Mouse (Mus musculus) CH12.LX (cell line): ENCODE measurements at regions not wholly inside any gene's neighbourhood (a gene's known extent, or its start where the extent isn't known, plus 50 kb on each side); places are given as distances from the start of the nearest gene placed in this dataset.

ENCODE experiments used
- DNase-seq: peaks from one replicate; pipeline ENCODE4 v3.0.0-alpha.2; 2013; ENCODE audit errors: extremely low read depth
- H3K27ac ChIP-seq: 2 replicates; pipeline ENCODE4 v1.5.1; 2012; ENCODE audit warnings: low read depth, mild to moderate bottlenecking, control low read depth, moderate library complexity; ENCODE audit not compliant: insufficient read depth
- H3K27me3 ChIP-seq: replicated peaks from 2 replicates; pipeline ENCODE3; 2012; ENCODE audit warnings: inconsistent platforms
- H3K36me3 ChIP-seq, 2 experiments: replicated peaks in 1 of 2; 2 replicates each; pipeline versions ENCODE3 to v1.6.1; 2012; ENCODE audit warnings: inconsistent platforms in 1 of 2, low read length in 1 of 2, mild to moderate bottlenecking in 1 of 2, mixed read lengths in 1 of 2, moderate library complexity in 1 of 2; ENCODE audit not compliant: control insufficient read depth in 1 of 2, insufficient read depth in 1 of 2
- H3K4me1 ChIP-seq, 2 experiments: 2 replicates each; pipeline ENCODE4 v1.6.1; 2012; ENCODE audit warnings: inconsistent platforms in 1 of 2, moderate library complexity in 1 of 2; ENCODE audit not compliant: insufficient read depth in 2 of 2, control insufficient read depth in 1 of 2
- H3K4me2 ChIP-seq: 2 replicates; pipeline ENCODE4 v1.6.1; 2012; ENCODE audit warnings: low read depth, mild to moderate bottlenecking, control low read depth; ENCODE audit not compliant: poor library complexity, insufficient read depth, severe bottlenecking
- H3K4me3 ChIP-seq, 3 experiments: fragments of 150-350 bp in 1 of 3; sonication (generic) in 1 of 3; replicated peaks in 1 of 3; 2 replicates each; pipeline versions ENCODE3 to v1.5.1; 2011 to 2012; ENCODE audit warnings: low read depth in 2 of 3, low read length in 2 of 3, mild to moderate bottlenecking in 2 of 3, moderate library complexity in 2 of 3, control low read depth in 1 of 3, improper control_type of control experiment in 1 of 3, inconsistent platforms in 1 of 3, mixed read lengths in 1 of 3; ENCODE audit not compliant: poor library complexity in 1 of 3
- H3K79me2 ChIP-seq: replicated peaks from 2 replicates; pipeline ENCODE4 v1.6.1; 2012; ENCODE audit warnings: mild to moderate bottlenecking, moderate library complexity; ENCODE audit not compliant: control insufficient read depth, poor library complexity, insufficient read depth, severe bottlenecking; ENCODE audit errors: extremely low read depth
- H3K9ac ChIP-seq: 2 replicates; pipeline ENCODE4 v1.6.1; 2012; ENCODE audit warnings: low read depth, mild to moderate bottlenecking, control low read depth, moderate library complexity; ENCODE audit not compliant: insufficient read depth
- H3K9me3 ChIP-seq: replicated peaks from 2 replicates; pipeline ENCODE3; 2012; ENCODE audit warnings: low read length, inconsistent platforms, mixed read lengths
- CHD1 ChIP-seq: IDR thresholded peaks from 2 replicates; pipeline ENCODE4 v1.6.1; 2012; ENCODE audit warnings: low read depth, low read length, improper control_type of control experiment, inconsistent platforms
- CHD2 ChIP-seq: IDR thresholded peaks from 2 replicates; pipeline ENCODE4 v1.6.1; 2011; ENCODE audit warnings: low read length, improper control_type of control experiment
- CTCF ChIP-seq, 2 experiments: IDR thresholded peaks in 1 of 2; conservative IDR thresholded peaks in 1 of 2; 2 replicates each; pipeline ENCODE4 v1.5.1; 2011 to 2012; ENCODE audit warnings: low read depth in 2 of 2, low read length in 2 of 2, improper control_type of control experiment in 1 of 2, inconsistent platforms in 1 of 2, mild to moderate bottlenecking in 1 of 2, moderate library complexity in 1 of 2
- E2F4 ChIP-seq: IDR thresholded peaks from 2 replicates; pipeline ENCODE4 v1.6.1; 2011; ENCODE audit warnings: low read depth, low read length, improper control_type of control experiment; ENCODE audit not compliant: insufficient replicate concordance
- ELF1 ChIP-seq: IDR thresholded peaks from 2 replicates; pipeline ENCODE4 v1.6.1; 2014; ENCODE audit warnings: low read depth, mild to moderate bottlenecking, inconsistent platforms, low read length, improper control_type of control experiment
- EP300 ChIP-seq: IDR thresholded peaks from 2 replicates; pipeline ENCODE4 v1.6.1; 2011; ENCODE audit warnings: low read length, improper control_type of control experiment
- GABPA ChIP-seq: IDR thresholded peaks from 2 replicates; pipeline ENCODE4 v1.6.1; 2012; ENCODE audit warnings: low read depth, low read length, improper control_type of control experiment, inconsistent platforms; ENCODE audit not compliant: insufficient replicate concordance
- HCFC1 ChIP-seq: IDR thresholded peaks from 2 replicates; pipeline ENCODE4 v1.6.1; 2012; ENCODE audit warnings: low read depth, mild to moderate bottlenecking, inconsistent platforms, low read length, improper control_type of control experiment
- IRF4 ChIP-seq: IDR thresholded peaks from 2 replicates; pipeline ENCODE4 v1.6.1; 2014; ENCODE audit warnings: low read depth, mild to moderate bottlenecking, inconsistent platforms, low read length, improper control_type of control experiment
- JUN ChIP-seq: IDR thresholded peaks from 2 replicates; pipeline ENCODE4 v1.6.1; 2011; ENCODE audit warnings: low read depth, mild to moderate bottlenecking, low read length, improper control_type of control experiment, moderate library complexity; ENCODE audit not compliant: insufficient read depth
- JUND ChIP-seq: conservative IDR thresholded peaks from 2 replicates; pipeline ENCODE4 v1.6.1; 2011; ENCODE audit warnings: low read depth, low read length, improper control_type of control experiment
- MAFK ChIP-seq: IDR thresholded peaks from 2 replicates; pipeline ENCODE4 v1.6.1; 2011; ENCODE audit warnings: low read length, improper control_type of control experiment; ENCODE audit not compliant: insufficient replicate concordance
- MAX ChIP-seq: IDR thresholded peaks from 2 replicates; pipeline ENCODE4 v1.6.1; 2011; ENCODE audit warnings: low read length, improper control_type of control experiment
- MAZ ChIP-seq: IDR thresholded peaks from 2 replicates; pipeline ENCODE4 v1.6.1; 2012; ENCODE audit warnings: low read depth, mild to moderate bottlenecking, inconsistent platforms, low read length, improper control_type of control experiment, moderate library complexity
- MEF2A ChIP-seq: IDR thresholded peaks from 2 replicates; pipeline ENCODE4 v1.6.1; 2014; ENCODE audit warnings: low read depth, mild to moderate bottlenecking, inconsistent platforms, low read length, improper control_type of control experiment, borderline replicate concordance
- MXI1 ChIP-seq: IDR thresholded peaks from 2 replicates; pipeline ENCODE4 v1.6.1; 2011; ENCODE audit warnings: mild to moderate bottlenecking, low read depth, low read length, improper control_type of control experiment
- NELFE ChIP-seq: IDR thresholded peaks from 2 replicates; pipeline ENCODE4 v1.6.1; 2011; ENCODE audit warnings: low read depth, low read length, improper control_type of control experiment
- PAX5 ChIP-seq: IDR thresholded peaks from 2 replicates; pipeline ENCODE4 v1.6.1; 2012; ENCODE audit warnings: low read length, inconsistent platforms, mixed read lengths
- POLR2A ChIP-seq: IDR thresholded peaks from 2 replicates; pipeline ENCODE4 v1.6.1; 2011; ENCODE audit warnings: low read depth, mild to moderate bottlenecking, improper control_type of control experiment, low read length
- POLR2AphosphoS2 ChIP-seq: IDR thresholded peaks from 2 replicates; pipeline ENCODE4 v1.6.1; 2011; ENCODE audit warnings: low read depth, low read length, improper control_type of control experiment
- RCOR1 ChIP-seq: conservative IDR thresholded peaks from 2 replicates; pipeline ENCODE4 v1.6.1; 2012; ENCODE audit warnings: low read depth, mild to moderate bottlenecking, inconsistent platforms, low read length, improper control_type of control experiment
- SIN3A ChIP-seq: IDR thresholded peaks from 2 replicates; pipeline ENCODE4 v1.6.1; 2012; ENCODE audit warnings: low read length, improper control_type of control experiment, inconsistent platforms
- TBP ChIP-seq: conservative IDR thresholded peaks from 2 replicates; pipeline ENCODE4 v1.6.1; 2011; ENCODE audit warnings: low read depth, low read length, improper control_type of control experiment
- UBTF ChIP-seq: IDR thresholded peaks from 2 replicates; pipeline ENCODE4 v1.6.1; 2012; ENCODE audit warnings: low read depth, mild to moderate bottlenecking, inconsistent platforms, low read length, improper control_type of control experiment, moderate library complexity
- USF2 ChIP-seq: conservative IDR thresholded peaks from 2 replicates; pipeline ENCODE4 v1.6.1; 2011; ENCODE audit warnings: low read depth, low read length, improper control_type of control experiment
- ZC3H11A ChIP-seq: IDR thresholded peaks from 2 replicates; pipeline ENCODE4 v1.6.1; 2012; ENCODE audit warnings: low read depth, mild to moderate bottlenecking, inconsistent platforms, low read length, improper control_type of control experiment
- dilution Hi-C: fragments of 300-500 bp; cut with MboI; formaldehyde crosslinking; loops from 2 replicates; pipeline ENCODE4 v1.14.3; 2020; ENCODE audit warnings: low sequenced_read_pairs; ENCODE audit not compliant: extremely low pct_unique_long_range_greater_than_20kb, extremely low pct_ligation_motif_present
- in situ Hi-C: fragments of 300-500 bp; cut with MboI; formaldehyde crosslinking; loops from 3 replicates; pipeline ENCODE4 v1.14.3; 2019; ENCODE audit warnings: low sequenced_read_pairs, low pct_ligation_motif_present, low pct_unique_long_range_greater_than_20kb, mixed read lengths

DNA sequence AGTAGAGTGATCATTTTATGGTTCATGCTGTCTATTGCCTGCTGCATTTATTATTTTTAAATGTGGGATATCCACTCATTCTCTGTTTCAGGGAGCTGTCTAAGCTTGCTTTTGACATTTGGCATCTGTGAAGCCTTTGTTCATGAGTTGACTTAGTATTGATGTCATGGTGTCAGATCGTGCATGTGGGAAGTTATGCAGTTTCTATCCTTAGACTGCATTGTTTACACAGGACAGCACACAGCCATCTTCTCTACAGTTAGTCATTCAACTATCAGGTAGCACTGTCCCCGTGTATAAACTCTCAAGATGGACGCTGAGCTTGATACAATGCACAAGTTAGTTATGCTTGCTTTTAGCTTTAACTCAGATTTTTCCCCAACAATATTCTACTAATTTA is 247.8 kb upstream of the Pde3a start:
- Histone ChIP-seq H3K4me2 (no peak overlapping the region), H3K9me3 (peaks cover 4% of the 10 kb centered on the region), H3K36me3 (no peaks in the 10 kb centered on the region), H3K4me3 (no peak overlapping the region), H3K9ac (no peak overlapping the region), H3K27me3 (no peaks in the 10 kb centered on the region), H3K79me2 (no peaks in the 10 kb centered on the region), H3K27ac (no peak overlapping the region), H3K4me1 (no peaks in the 10 kb centered on the region)
- dilution Hi-C loops (no loop called here), in situ Hi-C loops (no loop called here)
- DNase-seq = no peak
- TF ChIP-seq JUND (no peak), HCFC1 (no peak), EP300 (no peak), IRF4 (no peak), ELF1 (no peak), SIN3A (no peak), MXI1 (no peak)

DNA sequence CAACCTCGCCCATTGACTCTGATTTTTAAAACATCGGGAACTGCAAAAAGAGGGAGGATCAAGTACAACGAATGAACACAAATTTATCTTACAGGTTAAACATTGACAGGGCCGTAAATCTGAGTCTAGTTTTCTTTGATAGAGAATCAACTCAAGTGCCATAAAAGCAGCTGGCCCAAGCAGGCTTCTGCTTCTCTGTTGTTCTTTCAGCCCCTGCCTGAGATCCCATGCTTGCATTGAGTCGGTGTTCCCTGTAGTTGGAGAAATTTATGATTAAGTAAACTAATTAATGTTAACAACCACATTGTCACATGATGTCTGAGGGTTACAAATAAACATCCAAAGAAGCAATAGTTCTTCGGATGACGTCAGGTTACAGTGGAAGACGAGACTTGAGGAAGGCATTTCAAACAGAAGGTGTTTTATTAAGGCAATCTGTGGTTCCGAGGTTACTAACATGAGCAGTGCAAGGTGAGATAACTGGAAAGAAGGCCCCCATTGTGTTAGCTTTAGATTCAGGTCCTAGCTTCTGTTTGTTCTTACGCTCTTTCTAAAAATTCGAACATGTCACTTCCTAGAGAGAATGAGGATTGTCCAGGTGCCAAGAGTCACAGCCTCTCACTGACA is 233.9 kb upstream of the Pde3a start:
- Histone ChIP-seq H3K9me3 (no peaks in the 10 kb centered on the region), H3K36me3 (no peaks in the 10 kb centered on the region), H3K4me2 (no peak overlapping the region), H3K4me1 (no peaks in the 10 kb centered on the region), H3K4me3 (no peak overlapping the region), H3K9ac (no peak overlapping the region), H3K27ac (no peak overlapping the region), H3K79me2 (no peaks in the 10 kb centered on the region), H3K27me3 (no peaks in the 10 kb centered on the region)
- DNase-seq = no peak
- dilution Hi-C loops (no loop called here), in situ Hi-C loops (no loop called here)
- no peak for TF ChIP-seq CTCF (conservative IDR thresholded peaks at IDR 0.05 in 1 of 2, IDR thresholded peaks at IDR 0.05 in 1 of 2; ENCODE audit: low read depth in 2 of 2, low read length in 2 of 2)
- TF ChIP-seq PAX5 = no peak
- TF ChIP-seq MXI1 = no peak
- TF ChIP-seq USF2 = no peak
- TF ChIP-seq MAZ = no peak
- TF ChIP-seq MAX = no peak
- no peak for TF ChIP-seq POLR2A
- TF ChIP-seq RCOR1 = no peak
- TF ChIP-seq E2F4 = no peak
- TF ChIP-seq NELFE = no peak

DNA sequence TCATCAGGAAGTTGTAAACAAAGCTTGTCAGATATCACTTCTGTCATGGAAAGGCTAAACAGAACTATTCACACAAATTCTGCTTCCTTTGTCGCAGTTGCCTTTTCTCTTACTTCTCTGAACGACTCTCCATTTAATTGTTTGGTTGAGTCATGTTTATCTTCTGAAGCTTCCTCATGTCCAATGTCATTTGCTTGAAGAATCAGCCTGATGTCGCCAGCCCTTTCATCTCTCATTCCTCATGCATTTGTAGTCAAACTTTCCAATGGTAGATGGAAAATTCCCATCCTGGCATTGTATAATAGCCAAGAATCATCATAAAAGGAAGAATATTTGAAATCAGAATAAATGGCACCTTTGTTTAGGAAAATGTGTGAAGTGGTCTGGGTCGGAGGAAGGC is 225.6 kb upstream of the Pde3a start:
- TF ChIP-seq CTCF (conservative IDR thresholded peaks at IDR 0.05 in 1 of 2, IDR thresholded peaks at IDR 0.05 in 1 of 2; ENCODE audit: low read depth in 2 of 2, low read length in 2 of 2) = no peak
- TF ChIP-seq MAX = no peak
- TF ChIP-seq UBTF = no peak
- TF ChIP-seq GABPA = no peak
- no peak for TF ChIP-seq ZC3H11A
- TF ChIP-seq HCFC1 = no peak
- TF ChIP-seq ELF1 = no peak
- no peak for TF ChIP-seq JUN
- TF ChIP-seq MXI1 = no peak
- TF ChIP-seq TBP = no peak
- no peak for TF ChIP-seq PAX5
- no peak for TF ChIP-seq POLR2AphosphoS2
- TF ChIP-seq MAFK = no peak
- no peak for TF ChIP-seq CHD2
- no peak for TF ChIP-seq NELFE
- no peak for TF ChIP-seq CHD1
- TF ChIP-seq RCOR1 = no peak
- no peak for TF ChIP-seq MEF2A
- TF ChIP-seq E2F4 = no peak
- no peak overlapping the region for H3K9ac ChIP-seq
- in situ Hi-C loops = no loop called here
- dilution Hi-C loops = no loop called here
- DNase-seq = no peak
- H3K27ac ChIP-seq = no peak overlapping the region
- no peaks in the 10 kb centered on the region for H3K36me3 ChIP-seq
- no peak overlapping the region for H3K4me2 ChIP-seq
- H3K79me2 ChIP-seq = no peaks in the 10 kb centered on the region
- H3K27me3 ChIP-seq = no peaks in the 10 kb centered on the region
- H3K4me3 ChIP-seq = no peak overlapping the region
- H3K9me3 ChIP-seq = no peaks in the 10 kb centered on the region
- no peaks in the 10 kb centered on the region for H3K4me1 ChIP-seq
